Mouse (Mus musculus) bone marrow, adult 2 months (tissue): ENCODE measurements around the gene Fam131a.

Experiments
- CTCF ChIP-seq: fragments of 200-500 bp; IDR thresholded peaks from 2 replicates; pipeline ENCODE4 v1.5.1; 2011; ENCODE audit warnings: low read length, control low read depth; ENCODE audit not compliant: control insufficient read depth, insufficient read depth
- POLR2A ChIP-seq: fragments of 200-500 bp; IDR thresholded peaks from 2 replicates; pipeline ENCODE4 v1.6.1; 2011; ENCODE audit warnings: low read depth, mild to moderate bottlenecking, control low read depth, low read length, borderline replicate concordance; ENCODE audit not compliant: control insufficient read depth

- no peak for TF ChIP-seq POLR2A
- TF ChIP-seq CTCF: no peak
These were observed 41.0 kb downstream of the Fam131a start, which contains the start of gene Thpo for GRCm38 (mm10) chr16:20733731-20734730.
